9 mouse cellular contexts compared by ENCODE assay signal in genomic region chr5:91139446-91139873, GRCm38 (mm10). TPM values are rescaled to one million over a fixed set of nuclear protein-coding genes. Genes with fewer than 3 reads are reported as not detected.
DNase-seq lines count a peak whose midpoint lies in the region; ATAC-seq and TF ChIP-seq lines count a peak whose summit lies in the region.
"Had no signal": no experiment of that assay in that cellular context is flagged by ENCODE, and none has a peak within 500 bp of the region (broad histone marks: within the 10 kb centered on the region; RNA-seq: fewer than 3 reads in every experiment).

TSS of gene Areg (plus strand) at chr5:91139599.

- DNase-seq in adrenal gland, adult 18-20 months (ENCODE audit: low spot score in 2 of 2), result peak; percentile 11 to 35
- peak; percentile 75 for DNase-seq in embryo, embryonic 10 days (ENCODE audit: low spot score)
- peak; percentile 16 for DNase-seq in kidney, adult 11 months
- peak; percentile 71 for DNase-seq in limb, embryonic 11.5 days (ENCODE audit: low spot score)
- peak; percentile 70 for DNase-seq in midbrain, embryonic 10.5 days (ENCODE audit: low spot score)

- H3K4me1 ChIP-seq in limb, embryonic 11.5 days (ENCODE audit: control insufficient read depth, insufficient read depth, low read length), result no peaks in the 10 kb centered on the region
- H3K4me1 ChIP-seq in midbrain, embryonic 10.5 days, result peaks cover 10% of the 10 kb centered on the region; the same call in 1 of the 2 replicates
- H3K4me1 ChIP-seq in small intestine, adult 2 months (ENCODE audit: control insufficient read depth, insufficient read depth, insufficient read length, low read length), result peaks cover 2% of the 10 kb centered on the region; the same call in 1 of the 2 replicates

- H3K9me3 ChIP-seq in limb, embryonic 11.5 days (ENCODE audit: control insufficient read depth, low read length), result no peaks in the 10 kb centered on the region
- no peaks in the 10 kb centered on the region for H3K9me3 ChIP-seq in midbrain, embryonic 10.5 days (replicated peaks)

- TF ChIP-seq CTCF in small intestine, adult 2 months (IDR thresholded peaks at IDR 0.05; ENCODE audit: extremely low read depth, insufficient read length, insufficient replicate concordance, low read depth, low read length), result no peak

- no peak within 1 kb of the TSS for H3K27ac ChIP-seq in limb, embryonic 11.5 days (replicated peaks; ENCODE audit: low read depth, low read length)
- H3K27ac ChIP-seq in midbrain, embryonic 10.5 days (replicated peaks), result peak within 1 kb of the TSS; percentile 73
- H3K27ac ChIP-seq in small intestine, adult 2 months (ENCODE audit: insufficient read depth, low read depth, low read length), result no peak within 1 kb of the TSS

- H3K36me3 ChIP-seq in limb, embryonic 11.5 days (ENCODE audit: control insufficient read depth, insufficient read depth, low read length), result no peaks in the 10 kb centered on the region
- H3K36me3 ChIP-seq in midbrain, embryonic 10.5 days, result no peaks in the 10 kb centered on the region
- H3K36me3 ChIP-seq in small intestine, adult 2 months (ENCODE audit: control insufficient read depth, insufficient read depth, low read length), result peaks cover 1% of the 10 kb centered on the region; the same call in 1 of the 2 replicates

- under 1% methylated on average over 44 of the region's 44 CpGs for WGBS in limb, embryonic 11.5 days
- under 1% methylated on average over 44 of the region's 44 CpGs for WGBS in midbrain, embryonic 10.5 days
- under 1% methylated on average over 44 of the region's 44 CpGs for WGBS in small intestine, adult 2 months

- peak; percentile 83 for ATAC-seq in granulocyte monocyte progenitor cell, adult 5-6 weeks (replicated peaks; ENCODE audit: poor library complexity, severe bottlenecking)
- peak; percentile 75 for ATAC-seq in limb, embryonic 11.5 days (ENCODE audit: insufficient number of reproducible peaks, low FRiP score, low TSS enrichment, low read depth)
- no peak for ATAC-seq in erythroid progenitor cell, adult 5-6 weeks (replicated peaks; ENCODE audit: low FRiP score, poor library complexity, severe bottlenecking)

- H3K4me2 ChIP-seq in limb, embryonic 11.5 days (ENCODE audit: low read depth, severe bottlenecking), result peak within 1 kb of the TSS; percentile 88

- H3K4me3 ChIP-seq in limb, embryonic 11.5 days (ENCODE audit: low read depth, low read length), result peak within 1 kb of the TSS; percentile 50
- H3K4me3 ChIP-seq in midbrain, embryonic 10.5 days, result peak within 1 kb of the TSS; percentile 70
- peak within 1 kb of the TSS; percentile 73 for H3K4me3 ChIP-seq in small intestine, adult 2 months (ENCODE audit: low read depth, low read length)

- peak; percentile 32; the same call in 1 of the 2 replicates for TF ChIP-seq POLR2A in small intestine, adult 2 months (IDR thresholded peaks at IDR 0.05; ENCODE audit: low read depth, low read length)

- H3K27me3 ChIP-seq in limb, embryonic 11.5 days (ENCODE audit: control insufficient read depth, insufficient read depth, low read length), result peaks cover 14% of the 10 kb centered on the region; the same call in 1 of the 2 replicates
- H3K27me3 ChIP-seq in midbrain, embryonic 10.5 days (ENCODE audit: low read depth, poor library complexity, severe bottlenecking), result peaks cover 35% of the 10 kb centered on the region
- no peaks in the 10 kb centered on the region for H3K27me3 ChIP-seq in small intestine, adult 2 months (ENCODE audit: control insufficient read depth, insufficient read depth, low read length)

- H3K9ac ChIP-seq in limb, embryonic 11.5 days (ENCODE audit: low read length), result peak within 1 kb of the TSS; percentile 40; the same call in 1 of the 2 replicates

RNA-seq across cellular contexts. Expression of gene Areg, which starts in this region (rescaled TPM):
- total RNA-seq in adrenal gland, adult 18-20 months (2021), result not detected
- not detected in 2 replicates for total RNA-seq in granulocyte monocyte progenitor cell, adult 5-6 weeks (2014; fragmentation: Nextera tagmentation)
- total RNA-seq in granulocyte monocyte progenitor cell, adult 5-6 weeks (2017), result not detected in 2 replicates
- polyA plus RNA-seq in limb, embryonic 11.5 days (2014; fragmentation: Nextera tagmentation; extraction: Ambion mirVana), result not detected in 2 replicates
- 0.11 TPM in 1 of 2 replicates, not detected in the other for polyA plus RNA-seq in midbrain, embryonic 10.5 days (2016; fragmentation: Nextera tagmentation; extraction: Ambion mirVana)
- 12.1 and 23.0 TPM in 2 replicates for polyA plus RNA-seq in small intestine, adult 2 months (2012; rRNA removed)
- not detected in 2 replicates for total RNA-seq in erythroid progenitor cell, adult 5-6 weeks (2015; ENCODE audit: low replicate concordance)
- not detected in 2 replicates for total RNA-seq in erythroid progenitor cell, adult 5-6 weeks (2017; ENCODE audit: low replicate concordance)
- polyA plus RNA-seq: gonadal fat pad, adult 2 months had no signal

Comparison
In these comparisons a context has a peak if more than half of its experiments do, and no peak if none do; other contexts are left out.
1. RNA of gene Areg (polyA plus RNA-seq): 12.1 to 23.0 TPM in small intestine, adult 2 months; not detected in limb, embryonic 11.5 days and 0.11 TPM in midbrain, embryonic 10.5 days; every median in the first group is over 10 times any median in the second.
2. Peak in DNase-seq in adrenal gland, adult 18-20 months; RNA of the gene not detected or under 1 TPM.
3. Peak in ATAC-seq in granulocyte monocyte progenitor cell, adult 5-6 weeks; RNA of the gene not detected or under 1 TPM.
4. Peak in DNase-seq, ATAC-seq, H3K4me3 ChIP-seq, H3K9ac ChIP-seq and H3K4me2 ChIP-seq in limb, embryonic 11.5 days; RNA of the gene not detected or under 1 TPM.
5. Peak in DNase-seq, H3K4me3 ChIP-seq and H3K27ac ChIP-seq in midbrain, embryonic 10.5 days; RNA of the gene not detected or under 1 TPM.
6. DNase-seq: peak in every context shown above with its lines; median percentile 75 in embryo, embryonic 10 days; 71 in limb, embryonic 11.5 days; 70 in midbrain, embryonic 10.5 days; 23 in adrenal gland, adult 18-20 months; 16 in kidney, adult 11 months.
7. Peak in every context shown above with its lines, with median percentiles within 50 percentile points of each other: H3K4me3 ChIP-seq.